Mouse (Mus musculus) thymus, adult 18-20 months (tissue): ENCODE measurements around the gene Il5.
"Not testable (repeated sequence)": the region's sequence is repeated elsewhere in the genome, so short reads cannot be mapped to it uniquely, and the experiment has no call there.

ENCODE experiments used
- DNase-seq, 2 experiments: peaks; one replicate each; pipeline ENCODE4 v3.0.0; 2022; ENCODE audit warnings: mixed read lengths in 2 of 2

Il5 gene

GRCm38 (mm10) chr11:53745260-53745659 is 24.7 kb downstream of the Il5 start:
- DNase-seq: no peak

- DNase-seq: no peak
These were observed 27.4 kb downstream of the Il5 start for GRCm38 (mm10) chr11:53747985-53748384.

GRCm38 (mm10) chr11:53748614-53749013 is 28.0 kb downstream of the Il5 start:
- DNase-seq: no peak

GRCm38 (mm10) chr11:53749306-53749705 is 28.7 kb downstream of the Il5 start:
- no peak for DNase-seq

- DNase-seq: no peak
These were observed 29.2 kb downstream of the Il5 start for GRCm38 (mm10) chr11:53749716-53750352.

- DNase-seq: no peak
These were observed 34.5 kb downstream of the Il5 start for GRCm38 (mm10) chr11:53755011-53755595.

GRCm38 (mm10) chr11:53757612-53758011 is 37.0 kb downstream of the Il5 start:
- no peak for DNase-seq

GRCm38 (mm10) chr11:53758033-53758432 is 37.4 kb downstream of the Il5 start:
- DNase-seq: not testable (repeated sequence)

GRCm38 (mm10) chr11:53758791-53759351 is 38.3 kb downstream of the Il5 start:
- peak in 1 of 2 experiments; percentile 51 for DNase-seq

- no peak for DNase-seq
These were observed 39.2 kb downstream of the Il5 start for GRCm38 (mm10) chr11:53759545-53760406.

GRCm38 (mm10) chr11:53761284-53761683 is 40.7 kb downstream of the Il5 start:
- DNase-seq: no peak

GRCm38 (mm10) chr11:53761822-53762221 is 41.2 kb downstream of the Il5 start:
- no peak for DNase-seq

GRCm38 (mm10) chr11:53762426-53762825 is 41.8 kb downstream of the Il5 start:
- no peak for DNase-seq

GRCm38 (mm10) chr11:53762827-53763495 is 42.4 kb downstream of the Il5 start:
- DNase-seq: peak; percentile 69 to 75

GRCm38 (mm10) chr11:53763496-53764140 is 43.0 kb downstream of the Il5 start:
- DNase-seq: peak; percentile 88 to 92

GRCm38 (mm10) chr11:53764581-53764980 is 44.0 kb downstream of the Il5 start:
- no peak for DNase-seq

- DNase-seq: no peak
These were observed 48.0 kb downstream of the Il5 start for GRCm38 (mm10) chr11:53768422-53769184.

- no peak for DNase-seq
These were observed 48.6 kb downstream of the Il5 start for GRCm38 (mm10) chr11:53769185-53769576.

- peak; percentile 96 to 97 for DNase-seq
These were observed 49.1 kb downstream of the Il5 start, which contains the start of gene Irf1 for GRCm38 (mm10) chr11:53769760-53770124. TSS of gene Irf1 (plus strand) at chr11:53770014.

GRCm38 (mm10) chr11:53770125-53770791 is 49.7 kb downstream of the Il5 start:
- peak; percentile 66 to 72 for DNase-seq
